Mouse (Mus musculus): ENCODE measurements at regions not wholly inside any gene's neighbourhood (a gene's known extent, or its start where the extent isn't known, plus 50 kb on each side); places are given as distances from the start of the nearest gene placed in this dataset.

DNA sequence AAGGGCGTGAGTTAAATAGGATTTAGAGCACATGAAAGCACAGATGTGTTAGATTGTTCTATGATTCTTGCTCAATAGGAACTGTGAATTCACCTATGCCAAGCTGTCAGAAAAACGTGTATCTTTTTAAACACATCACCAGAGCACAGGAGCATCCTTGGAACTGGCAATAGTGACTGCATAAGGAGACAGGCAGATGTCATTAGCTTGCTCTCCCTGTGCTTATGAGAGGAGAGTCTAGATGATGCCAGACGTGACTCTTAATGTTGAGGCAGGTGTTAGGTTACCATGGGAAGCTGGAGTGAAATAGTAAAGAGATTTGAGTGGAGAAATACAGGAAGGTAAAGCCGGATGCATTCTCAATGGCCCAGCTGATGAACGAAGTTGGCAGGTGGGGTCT, 212.8 kb downstream of the Trib2 start:
- TF ChIP-seq CTCF (IDR thresholded peaks at IDR 0.05; ENCODE audit: low read depth): no peak
- no peak for TF ChIP-seq EP300 (IDR thresholded peaks at IDR 0.05; ENCODE audit: low read depth)

All from liver, embryonic 14.5 days (tissue).